Mouse (Mus musculus) macrophage (primary cell): ENCODE results near the gene Fam162a. TPM values are rescaled to one million over a fixed set of nuclear protein-coding genes. Genes with fewer than 3 reads are reported as not detected.
"Not testable (repeated sequence)": the region's sequence is repeated elsewhere in the genome, so short reads cannot be mapped to it uniquely, and the experiment has no call there.

Experiments
- H3K27ac ChIP-seq: fragments of 350-480 bp; formaldehyde crosslinking; 2 replicates; pipeline ENCODE4 v1.9.0; 2021
- H3K36me3 ChIP-seq: fragments of 350-480 bp; formaldehyde crosslinking; 2 replicates; pipeline ENCODE4 v1.9.0; 2021; ENCODE audit errors: inconsistent target
- H3K4me3 ChIP-seq: fragments of 350-480 bp; formaldehyde crosslinking; 2 replicates; pipeline ENCODE4 v1.9.0; 2021; ENCODE audit errors: inconsistent target
- H3K79me2 ChIP-seq: fragments of 350-480 bp; formaldehyde crosslinking; 2 replicates; pipeline ENCODE4 v1.9.0; 2021; ENCODE audit errors: inconsistent target
- WGBS: methylation state at CpG from one replicate; pipeline ENCODE4 v1.1.7; 2026; ENCODE audit warnings: inconsistent platforms; ENCODE audit not compliant: missing documents; 5-methylcytosine and 5-hydroxymethylcytosine counted together
- polyA plus RNA-seq: library from polyadenylated mRNA; stranded (reverse); fragments of 250-400 nt; gene quantifications from 3 replicates; pipeline ENCODE4 v1.2.4, GENCODE M21; 2018; ENCODE audit warnings: inconsistent platforms

Gene Fam162a
- polyA plus RNA-seq, 1 experiment from 2014 or later: 38.9 TPM

GRCm38 (mm10) chr16:36043964-36044363, 27.4 kb downstream of the Fam162a start:
- peaks cover 14% of the 10 kb centered on the region for H3K79me2 ChIP-seq
- 99% methylated on average over 4 of the region's 4 CpGs for WGBS
- no peak overlapping the region for H3K27ac ChIP-seq
- no peak overlapping the region for H3K4me3 ChIP-seq
- H3K36me3 ChIP-seq: peaks cover 6% of the 10 kb centered on the region; the same call in 1 of the 2 replicates

DNA sequence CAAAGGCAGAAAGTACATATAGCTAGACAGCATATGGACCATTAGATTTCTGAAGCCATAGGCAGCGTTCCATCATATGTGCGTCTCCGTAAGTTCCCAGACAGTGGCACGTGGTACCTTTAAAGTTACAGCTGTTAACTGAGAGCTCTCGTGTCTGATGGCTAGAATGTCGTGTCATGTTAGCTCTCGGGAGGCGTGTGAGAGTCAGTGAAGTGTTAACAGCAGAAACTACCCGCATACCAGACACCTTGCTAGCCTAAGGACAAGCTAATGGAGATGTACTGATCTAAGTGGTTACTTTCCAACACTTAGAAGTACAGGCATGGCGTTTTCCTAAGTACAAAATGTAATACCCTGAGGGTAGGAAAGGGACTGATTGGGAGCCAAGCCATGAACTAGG, 28.3 kb downstream of the Fam162a start:
- 93% methylated on average over 10 of the region's 10 CpGs for WGBS
- H3K36me3 ChIP-seq: peaks cover 6% of the 10 kb centered on the region; the same call in 1 of the 2 replicates

DNA sequence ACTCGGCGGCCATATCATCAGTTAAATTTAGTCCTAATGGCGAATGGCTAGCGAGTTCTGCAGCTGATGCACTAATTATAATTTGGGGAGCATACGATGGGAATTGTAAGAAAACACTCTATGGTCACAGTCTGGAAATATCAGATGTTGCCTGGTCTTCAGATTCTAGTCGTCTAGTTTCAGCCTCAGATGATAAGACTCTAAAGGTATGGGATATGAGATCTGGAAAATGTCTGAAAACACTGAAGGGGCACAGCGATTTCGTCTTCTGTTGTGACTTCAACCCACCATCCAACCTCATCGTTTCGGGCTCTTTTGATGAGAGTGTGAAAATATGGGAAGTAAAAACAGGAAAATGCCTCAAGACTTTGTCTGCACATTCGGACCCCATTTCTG, 29.8 kb downstream of the Fam162a start:
- Histone ChIP-seq H3K4me3 (peak overlapping the region; percentile 78), H3K79me2 (peaks cover 14% of the 10 kb centered on the region), H3K36me3 (peaks cover 6% of the 10 kb centered on the region; the same call in 1 of the 2 replicates), H3K27ac (peak overlapping the region; percentile 52)
- 8% methylated on average over 11 of the region's 11 CpGs for WGBS

More for the DNA sequence above, 28.3 kb downstream of the Fam162a start:
- Histone ChIP-seq H3K27ac (no peak overlapping the region), H3K4me3 (no peak overlapping the region), H3K79me2 (peaks cover 14% of the 10 kb centered on the region)

DNA sequence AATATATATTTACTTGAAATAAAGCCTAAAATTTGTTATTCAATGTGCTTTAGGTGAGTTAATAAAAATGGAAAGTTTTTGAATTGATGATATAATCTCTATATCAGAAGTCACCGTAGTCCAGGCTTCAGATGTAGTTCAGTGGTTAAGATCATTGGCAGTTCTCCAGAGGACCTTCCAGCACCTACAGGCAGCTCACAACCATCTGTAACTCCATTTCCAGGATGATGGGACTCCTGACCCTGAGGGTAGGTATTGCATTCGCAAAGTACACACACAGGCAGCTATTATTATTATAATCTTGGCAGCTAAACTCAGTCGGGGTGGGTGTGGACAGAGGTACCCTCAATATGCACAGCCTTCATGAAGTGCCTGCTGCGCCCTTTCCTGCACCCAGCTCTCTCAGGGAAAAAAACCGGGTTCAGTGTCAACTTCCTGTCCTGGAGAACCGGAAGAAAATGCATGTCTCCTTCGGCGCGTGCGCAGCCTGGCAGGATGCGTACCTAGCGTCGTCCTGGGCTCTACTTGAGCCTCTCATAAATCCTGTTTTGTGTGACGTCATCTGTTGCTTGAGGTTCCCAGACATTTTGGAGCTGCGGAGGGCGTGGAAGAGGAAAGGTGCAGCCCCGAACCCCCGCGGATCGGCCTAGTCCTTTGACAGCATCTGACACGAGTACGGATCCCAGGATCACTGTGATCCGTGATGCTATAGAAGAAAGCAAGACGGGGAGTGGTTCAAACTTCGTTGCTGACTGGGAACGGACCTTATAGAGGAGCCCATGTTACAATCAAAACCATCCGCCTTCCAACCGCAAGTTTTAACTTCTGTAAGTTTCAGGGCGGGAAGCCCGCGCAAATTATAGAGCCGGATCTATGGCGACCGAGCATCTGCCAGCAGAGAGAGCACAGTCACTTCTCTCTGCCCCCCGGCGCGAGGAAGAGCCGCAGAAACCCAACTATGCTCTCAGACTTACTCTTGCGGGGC, 30.5 kb downstream of the Fam162a start, which contains the start of gene Wdr5b:
TSS of gene Wdr5b (plus strand) at position 551 of the 985 bp plus-strand sequence.
- peak within 1 kb of the TSS; percentile 52 for H3K27ac ChIP-seq
- peaks cover 14% of the 10 kb centered on the region for H3K79me2 ChIP-seq
- peaks cover 2% of the 10 kb centered on the region; the same call in 1 of the 2 replicates for H3K36me3 ChIP-seq
- H3K4me3 ChIP-seq: peak within 1 kb of the TSS; percentile 78
- 1% methylated on average over 38 of the region's 39 CpGs for WGBS

DNA sequence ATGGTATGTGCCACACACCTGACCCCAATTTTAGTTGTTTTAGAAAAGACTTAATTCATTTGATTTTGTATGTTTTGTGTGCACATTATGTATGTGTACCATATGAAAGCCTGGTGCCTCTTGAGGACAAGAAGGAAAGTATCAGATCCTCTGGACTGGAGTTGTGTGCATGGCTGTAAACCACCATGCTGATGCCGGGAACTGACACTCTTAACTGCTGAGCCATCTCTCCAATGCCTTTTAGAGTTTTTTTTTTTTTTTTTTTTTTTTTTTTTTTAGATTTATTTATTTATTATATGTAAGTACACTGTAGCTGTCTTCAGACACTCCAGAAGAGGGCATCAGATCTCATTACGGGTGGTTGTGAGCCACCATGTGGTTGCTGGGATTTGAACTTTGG, 43.3 kb downstream of the Fam162a start:
- WGBS: no CpG with 5 or more reads among the region's 2 CpGs
- not testable (repeated sequence) for H3K79me2 ChIP-seq, H3K27ac ChIP-seq, H3K4me3 ChIP-seq
- peaks cover 48% of the 10 kb centered on the region for H3K36me3 ChIP-seq

DNA sequence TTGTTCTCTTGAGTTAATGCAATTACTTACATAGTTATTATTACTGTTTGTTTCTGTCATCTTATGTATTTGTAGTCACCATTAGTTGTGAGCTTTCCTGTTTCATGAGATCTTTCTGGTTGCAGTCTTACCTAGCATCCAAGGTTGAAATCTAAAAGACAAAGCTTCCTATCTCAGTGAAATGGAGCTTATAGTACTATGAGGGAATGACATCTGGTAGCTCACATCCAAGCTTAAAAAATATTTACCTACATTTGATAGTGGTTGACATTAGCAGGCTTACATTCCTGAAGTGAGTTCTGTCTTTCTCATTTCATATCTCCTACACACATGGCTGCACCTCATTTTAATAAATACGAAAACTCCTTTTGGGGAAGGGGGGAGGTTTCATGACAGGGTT, 55.1 kb downstream of the Fam162a start:
- Histone ChIP-seq H3K27ac (no peak overlapping the region), H3K4me3 (no peak overlapping the region), H3K36me3 (peaks cover 19% of the 10 kb centered on the region), H3K79me2 (no peaks in the 10 kb centered on the region)
- WGBS: 100% methylated on average over 1 of the region's 1 CpGs

DNA sequence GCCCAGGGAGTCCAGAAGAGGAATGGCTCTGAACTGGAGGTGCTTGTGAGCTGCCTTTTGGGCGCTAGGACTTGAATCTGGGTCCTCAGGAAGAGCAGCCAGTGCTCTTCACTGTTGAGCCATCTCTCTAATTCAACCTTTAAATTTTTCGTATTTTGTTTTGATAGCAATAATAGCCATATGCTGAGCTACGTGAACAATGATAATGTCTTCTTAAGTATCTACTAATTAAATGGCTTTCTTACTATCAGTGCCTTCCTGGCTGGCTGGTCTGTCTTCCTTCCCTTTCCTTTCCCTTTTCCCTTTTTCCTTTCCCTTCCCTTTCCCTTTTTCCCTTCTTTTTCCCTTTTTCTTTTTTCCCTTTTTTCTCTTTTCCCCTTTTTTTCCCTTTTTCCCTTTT, 63.0 kb downstream of the Fam162a start:
- Histone ChIP-seq H3K79me2 (no peaks in the 10 kb centered on the region), H3K4me3 (no peak overlapping the region), H3K27ac (no peak overlapping the region), H3K36me3 (peaks cover 4% of the 10 kb centered on the region; the same call in 1 of the 2 replicates)
- WGBS: 98% methylated on average over 3 of the region's 3 CpGs

DNA sequence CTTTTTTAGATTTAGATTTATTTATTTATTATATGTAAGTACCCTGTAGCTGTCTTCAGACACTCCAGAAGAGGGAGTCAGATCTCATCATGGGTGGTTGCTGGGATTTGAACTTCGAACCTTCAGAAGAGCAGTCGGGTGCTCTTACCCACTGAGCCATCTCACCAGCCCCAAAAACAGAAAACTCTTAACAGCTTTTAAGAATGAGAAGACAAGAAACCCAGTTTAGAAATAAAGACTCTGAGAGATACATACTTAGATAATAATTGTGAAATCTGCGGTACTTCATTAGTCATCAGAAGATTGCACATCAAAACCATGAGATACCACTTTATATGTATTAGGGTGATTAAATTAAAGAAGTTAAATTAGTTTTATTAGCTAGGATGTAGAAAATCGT, 72.5 kb downstream of the Fam162a start:
- not testable (repeated sequence) for H3K27ac ChIP-seq, H3K4me3 ChIP-seq
- Histone ChIP-seq H3K36me3 (peaks cover 13% of the 10 kb centered on the region; the same call in 1 of the 2 replicates), H3K79me2 (peaks cover 73% of the 10 kb centered on the region)
- 96% methylated on average over 4 of the region's 4 CpGs for WGBS

Other genes with a start within 250 kb of the Fam162a start
- gene Parp14, start 200.1 kb downstream of the Fam162a start, polyA plus RNA-seq: 96.5 to 226 TPM (median 116 TPM) in 3 replicates
- gene Parp9, start 133.1 kb downstream of the Fam162a start, polyA plus RNA-seq: 50.3 to 109 TPM (median 52.0 TPM) in 3 replicates
- gene Dtx3l, start 132.4 kb downstream of the Fam162a start, polyA plus RNA-seq: 42.5 to 99.4 TPM (median 48.3 TPM) in 3 replicates
- gene Kpna1, start 92.8 kb downstream of the Fam162a start, polyA plus RNA-seq: 25.3 to 44.8 TPM (median 28.5 TPM) in 3 replicates
- 2.9 to 4.5 TPM (median 3.9 TPM) in 3 replicates for gene Wdr5b, start 30.4 kb downstream of the Fam162a start, polyA plus RNA-seq
- gene Ccdc58, start 91 bp upstream of the Fam162a start, polyA plus RNA-seq: 17.7 to 36.1 TPM (median 29.6 TPM) in 3 replicates
- gene Csta1, start 59.6 kb upstream of the Fam162a start, polyA plus RNA-seq: not detected in 3 replicates
- 1.5 TPM in 1 of 3 replicates, not detected in the others for gene Stfa2l1, start 85.2 kb upstream of the Fam162a start, polyA plus RNA-seq
- not detected in 3 replicates for gene Gm5483, start 112.6 kb upstream of the Fam162a start, polyA plus RNA-seq
- not detected in 3 replicates for gene Gm5416, start 138.8 kb upstream of the Fam162a start, polyA plus RNA-seq
- gene 2010005H15Rik, start 149.9 kb upstream of the Fam162a start, polyA plus RNA-seq: not detected in 3 replicates
- gene Stfa1, start 205.4 kb upstream of the Fam162a start, polyA plus RNA-seq: not detected in 3 replicates